Mouse (Mus musculus): Measurements from ENCODE around the gene Rgs9bp. TPM values are rescaled to one million over a fixed set of nuclear protein-coding genes. Genes with fewer than 3 reads are reported as not detected.

Gene Rgs9bp
- polyA plus RNA-seq, 1 experiment: 0.02 TPM

DNA sequence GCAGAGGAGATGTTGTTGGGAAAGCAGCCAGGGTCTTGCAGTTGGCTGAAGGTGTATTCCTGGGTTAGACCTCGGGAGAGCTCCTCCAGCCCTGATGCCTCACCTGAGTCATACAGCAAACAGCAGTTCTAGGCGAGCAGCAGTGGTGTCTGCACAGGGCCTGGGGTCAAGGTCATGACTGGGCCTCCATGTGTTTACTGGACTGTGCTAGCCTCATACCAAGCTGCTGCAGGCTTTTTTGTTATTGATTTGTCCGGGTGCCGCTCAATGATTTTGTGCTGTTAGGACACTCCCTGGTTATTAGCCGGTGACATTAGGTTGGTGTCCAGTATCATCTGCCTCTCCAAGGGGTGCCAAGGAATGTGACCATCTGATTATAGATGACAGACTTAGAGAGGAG is 2.3 kb upstream of the Rgs9bp start:
- H3K79me3 ChIP-seq (ENCODE audit: low read depth): peaks cover 7% of the 10 kb centered on the region

GRCm38 (mm10) chr7:35586906-35587445 is 1.6 kb upstream of the Rgs9bp start:
- peak overlapping the region; percentile 60 for H3K4me3 ChIP-seq (ENCODE audit: insufficient read depth, poor library complexity, severe bottlenecking)
- H3K79me2 ChIP-seq (ENCODE audit: control insufficient read depth, insufficient read depth): peaks cover 29% of the 10 kb centered on the region
- peaks cover 7% of the 10 kb centered on the region for H3K79me3 ChIP-seq (ENCODE audit: low read depth)
- no peaks in the 10 kb centered on the region for H3K36me3 ChIP-seq (ENCODE audit: control insufficient read depth, insufficient read depth)
- TF ChIP-seq USF1 (IDR thresholded peaks at IDR 0.05; ENCODE audit: low read depth): no peak
- TF ChIP-seq MYOD1 (IDR thresholded peaks at IDR 0.05; ENCODE audit: control insufficient read depth, insufficient read length, low read depth): no peak
- TF ChIP-seq CTCF (IDR thresholded peaks at IDR 0.05; ENCODE audit: control insufficient read depth, insufficient read depth, insufficient read length): no peak
- no peak for TF ChIP-seq FOSL1 (IDR thresholded peaks at IDR 0.05; ENCODE audit: insufficient read depth, low read length, poor library complexity, severe bottlenecking)
- TF ChIP-seq CEBPB (IDR thresholded peaks at IDR 0.05; ENCODE audit: low read depth): no peak
- no peak for TF ChIP-seq MYOG (IDR thresholded peaks at IDR 0.05; ENCODE audit: control insufficient read depth, extremely low read depth, insufficient read length)
- TF ChIP-seq MAX (IDR thresholded peaks at IDR 0.05): no peak
- peaks cover 17% of the 10 kb centered on the region for H3K27me3 ChIP-seq (ENCODE audit: control insufficient read depth, insufficient read depth, insufficient read length)
- peak overlapping the region; percentile 63 for H3ac ChIP-seq (ENCODE audit: control insufficient read depth, insufficient read length, low read depth)

More for the DNA sequence above, 2.3 kb upstream of the Rgs9bp start:
- Histone ChIP-seq H3ac (ENCODE audit: control insufficient read depth, insufficient read length, low read depth) (no peak overlapping the region), H3K27me3 (ENCODE audit: control insufficient read depth, insufficient read depth, insufficient read length) (peaks cover 16% of the 10 kb centered on the region), H3K79me2 (ENCODE audit: control insufficient read depth, insufficient read depth) (peaks cover 29% of the 10 kb centered on the region), H3K4me3 (ENCODE audit: insufficient read depth, poor library complexity, severe bottlenecking) (no peak overlapping the region), H3K36me3 (ENCODE audit: control insufficient read depth, insufficient read depth) (peaks cover under 1% of the 10 kb centered on the region)
- TF ChIP-seq USF1 (IDR thresholded peaks at IDR 0.05; ENCODE audit: low read depth): no peak
- no peak for TF ChIP-seq CTCF (IDR thresholded peaks at IDR 0.05; ENCODE audit: control insufficient read depth, insufficient read depth, insufficient read length)
- TF ChIP-seq MAX (IDR thresholded peaks at IDR 0.05): no peak
- TF ChIP-seq MYOD1 (IDR thresholded peaks at IDR 0.05; ENCODE audit: control insufficient read depth, insufficient read length, low read depth): no peak
- TF ChIP-seq FOSL1 (IDR thresholded peaks at IDR 0.05; ENCODE audit: insufficient read depth, low read length, poor library complexity, severe bottlenecking): no peak
- TF ChIP-seq CEBPB (IDR thresholded peaks at IDR 0.05; ENCODE audit: low read depth): no peak
- no peak for TF ChIP-seq MYOG (IDR thresholded peaks at IDR 0.05; ENCODE audit: control insufficient read depth, extremely low read depth, insufficient read length)

- Histone ChIP-seq H3K36me3 (ENCODE audit: control insufficient read depth, insufficient read depth) (no peaks in the 10 kb centered on the region), H3ac (ENCODE audit: control insufficient read depth, insufficient read length, low read depth) (peak within 1 kb of the TSS; percentile 63), H3K4me3 (ENCODE audit: insufficient read depth, poor library complexity, severe bottlenecking) (peak within 1 kb of the TSS; percentile 60), H3K79me3 (ENCODE audit: low read depth) (peaks cover 7% of the 10 kb centered on the region), H3K79me2 (ENCODE audit: control insufficient read depth, insufficient read depth) (peaks cover 29% of the 10 kb centered on the region), H3K27me3 (ENCODE audit: control insufficient read depth, insufficient read depth, insufficient read length) (peaks cover 17% of the 10 kb centered on the region)
- TF ChIP-seq MYOG (IDR thresholded peaks at IDR 0.05; ENCODE audit: control insufficient read depth, extremely low read depth, insufficient read length): no peak
- no peak for TF ChIP-seq FOSL1 (IDR thresholded peaks at IDR 0.05; ENCODE audit: insufficient read depth, low read length, poor library complexity, severe bottlenecking)
- no peak for TF ChIP-seq CTCF (IDR thresholded peaks at IDR 0.05; ENCODE audit: control insufficient read depth, insufficient read depth, insufficient read length)
- TF ChIP-seq MAX (IDR thresholded peaks at IDR 0.05): no peak
- no peak for TF ChIP-seq USF1 (IDR thresholded peaks at IDR 0.05; ENCODE audit: low read depth)
- no peak for TF ChIP-seq MYOD1 (IDR thresholded peaks at IDR 0.05; ENCODE audit: control insufficient read depth, insufficient read length, low read depth)
- no peak for TF ChIP-seq CEBPB (IDR thresholded peaks at IDR 0.05; ENCODE audit: low read depth)
Measured at GRCm38 (mm10) chr7:35586055-35586905, 898 bp upstream of the Rgs9bp start, which contains the start of gene Ankrd27. Ankrd27 (plus strand) TSS chr7:35586244.

- H3K79me3 ChIP-seq (ENCODE audit: low read depth): peaks cover 7% of the 10 kb centered on the region
- H3K4me3 ChIP-seq (ENCODE audit: insufficient read depth, poor library complexity, severe bottlenecking): peak overlapping the region; percentile 11
- no peak overlapping the region for H3ac ChIP-seq (ENCODE audit: control insufficient read depth, insufficient read length, low read depth)
- H3K79me2 ChIP-seq (ENCODE audit: control insufficient read depth, insufficient read depth): peaks cover 29% of the 10 kb centered on the region
- no peaks in the 10 kb centered on the region for H3K36me3 ChIP-seq (ENCODE audit: control insufficient read depth, insufficient read depth)
- no peak for TF ChIP-seq CEBPB (IDR thresholded peaks at IDR 0.05; ENCODE audit: low read depth)
- no peak for TF ChIP-seq MYOG (IDR thresholded peaks at IDR 0.05; ENCODE audit: control insufficient read depth, extremely low read depth, insufficient read length)
- TF ChIP-seq USF1 (IDR thresholded peaks at IDR 0.05; ENCODE audit: low read depth): no peak
- no peak for TF ChIP-seq CTCF (IDR thresholded peaks at IDR 0.05; ENCODE audit: control insufficient read depth, insufficient read depth, insufficient read length)
- H3K27me3 ChIP-seq (ENCODE audit: control insufficient read depth, insufficient read depth, insufficient read length): peaks cover 22% of the 10 kb centered on the region
Measured at GRCm38 (mm10) chr7:35584786-35585190, 594 bp downstream of the Rgs9bp start.

- Histone ChIP-seq H3K79me3 (ENCODE audit: low read depth) (peaks cover 7% of the 10 kb centered on the region), H3ac (ENCODE audit: control insufficient read depth, insufficient read length, low read depth) (no peak overlapping the region), H3K4me3 (ENCODE audit: insufficient read depth, poor library complexity, severe bottlenecking) (no peak overlapping the region), H3K36me3 (ENCODE audit: control insufficient read depth, insufficient read depth) (no peaks in the 10 kb centered on the region), H3K79me2 (ENCODE audit: control insufficient read depth, insufficient read depth) (peaks cover 29% of the 10 kb centered on the region), H3K27me3 (ENCODE audit: control insufficient read depth, insufficient read depth, insufficient read length) (peaks cover 24% of the 10 kb centered on the region)
- no peak for TF ChIP-seq FOSL1 (IDR thresholded peaks at IDR 0.05; ENCODE audit: insufficient read depth, low read length, poor library complexity, severe bottlenecking)
Measured at GRCm38 (mm10) chr7:35584068-35584785, 1.2 kb downstream of the Rgs9bp start.

Measured in C2C12 (cell line).